Mouse (Mus musculus) forebrain, embryonic 15.5 days (tissue): Measurements from ENCODE around the gene Osbpl2. TPM values are rescaled to one million over a fixed set of nuclear protein-coding genes. Genes with fewer than 3 reads are reported as not detected.

ENCODE experiments used
- ATAC-seq: fragments of 200-750 bp; cut with Nextera tagmentation; replicated peaks from 2 replicates; pipeline ENCODE4 v1.8.0; 2017; ENCODE audit warnings: mild to moderate bottlenecking, moderate TSS enrichment, moderate library complexity
- H3K27ac ChIP-seq: fragments of 300-500 bp; sonication (generic); replicated peaks from 2 replicates; pipeline ENCODE4 v1.5.1; 2015; ENCODE audit warnings: mild to moderate bottlenecking, inconsistent platforms
- H3K27me3 ChIP-seq: fragments of 300-500 bp; sonication (generic); 2 replicates; pipeline ENCODE4 v1.6.1; 2015; ENCODE audit warnings: inconsistent platforms
- H3K36me3 ChIP-seq: fragments of 300-500 bp; sonication (generic); 2 replicates; pipeline ENCODE4 v1.6.1; 2015; ENCODE audit warnings: mild to moderate bottlenecking, inconsistent platforms
- H3K4me1 ChIP-seq: fragments of 300-500 bp; sonication (generic); 2 replicates; pipeline ENCODE4 v1.6.1; 2015; ENCODE audit warnings: inconsistent platforms
- H3K4me2 ChIP-seq: fragments of 300-500 bp; sonication (generic); replicated peaks from 2 replicates; pipeline ENCODE4 v1.6.1; 2015; ENCODE audit warnings: mild to moderate bottlenecking, inconsistent platforms
- H3K4me3 ChIP-seq: fragments of 300-500 bp; sonication (generic); 2 replicates; pipeline ENCODE4 v1.5.1; 2015; ENCODE audit warnings: mild to moderate bottlenecking, inconsistent platforms
- H3K9ac ChIP-seq: fragments of 300-500 bp; sonication (generic); replicated peaks from 2 replicates; pipeline ENCODE4 v1.6.1; 2015; ENCODE audit warnings: mild to moderate bottlenecking, inconsistent platforms
- H3K9me3 ChIP-seq: fragments of 300-500 bp; sonication (generic); 2 replicates; pipeline ENCODE4 v1.6.1; 2016; ENCODE audit warnings: inconsistent platforms
- WGBS: fragments of 180-500 bp; shearing (Covaris S2); methylation state at CpG from one replicate; pipeline ENCODE4 v1.1.7; 2015; ENCODE audit warnings: mixed read lengths; 5-methylcytosine and 5-hydroxymethylcytosine counted together
- polyA plus RNA-seq: library from polyadenylated mRNA; unstranded; fragments of >200 nt; fragmentation: Nextera tagmentation; extraction: Ambion mirVana; gene quantifications from 2 replicates; pipeline ENCODE4 v1.2.1, GENCODE M21; 2015

Osbpl2 gene
- 66.3 and 67.3 TPM in 2 replicates for polyA plus RNA-seq

- H3K27ac ChIP-seq, result peak within 1 kb of the TSS; percentile 80
- peak; percentile 97 for ATAC-seq
- no peaks in the 10 kb centered on the region for H3K27me3 ChIP-seq
- H3K9me3 ChIP-seq, result no peaks in the 10 kb centered on the region
- H3K9ac ChIP-seq, result peak within 1 kb of the TSS; percentile 73
- peak within 1 kb of the TSS; percentile 74 for H3K4me2 ChIP-seq
- peaks cover 59% of the 10 kb centered on the region for H3K4me1 ChIP-seq
- H3K4me3 ChIP-seq, result peak within 1 kb of the TSS; percentile 74
- WGBS, result under 1% methylated on average over 52 of the region's 55 CpGs
- peaks cover 5% of the 10 kb centered on the region; the same call in 1 of the 2 replicates for H3K36me3 ChIP-seq
These were observed at the start of gene Osbpl2 for GRCm38 (mm10) chr2:180118661-180119438. Gene Osbpl2, plus strand, starts transcription at chr2:180119306.

DNA sequence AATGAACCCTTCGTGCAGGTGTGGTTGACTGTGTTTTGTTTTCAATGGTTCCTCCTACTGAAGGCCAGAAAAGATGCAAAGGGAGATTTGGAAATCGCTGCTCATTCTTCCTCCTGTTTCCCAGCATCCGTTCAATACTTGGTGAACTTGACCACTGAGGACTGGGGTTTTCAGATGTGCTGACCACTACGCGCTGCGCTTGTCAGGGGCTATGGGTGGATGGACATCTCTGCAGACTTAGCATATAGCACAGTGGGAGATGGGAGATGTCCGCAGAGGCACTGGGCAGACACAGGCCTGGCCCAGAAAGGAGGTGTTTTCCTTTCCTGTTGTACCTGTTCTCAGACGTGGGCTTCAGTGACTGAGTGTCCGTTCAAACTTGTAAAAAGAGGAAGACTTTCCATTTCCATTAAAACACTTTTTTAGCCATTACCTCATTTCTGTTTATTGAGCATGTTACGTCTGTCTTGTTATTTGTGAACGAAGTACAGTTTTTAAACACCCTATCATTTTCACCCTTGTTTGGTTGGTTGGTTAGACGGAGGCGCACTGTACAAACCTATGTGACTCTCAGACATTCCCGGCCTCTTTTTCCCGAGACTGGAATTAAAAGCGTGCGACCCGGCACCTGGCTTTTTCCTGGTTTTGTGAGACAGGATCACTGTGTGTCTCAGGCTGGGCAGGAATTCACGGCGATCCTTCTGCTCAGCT, 49.2 kb upstream of the Osbpl2 start:
- Histone ChIP-seq H3K36me3 (peaks cover 18% of the 10 kb centered on the region), H3K27ac (peak overlapping the region; percentile 89), H3K9me3 (no peaks in the 10 kb centered on the region), H3K27me3 (no peaks in the 10 kb centered on the region), H3K4me3 (peak overlapping the region; percentile 73), H3K4me1 (peaks cover 18% of the 10 kb centered on the region), H3K9ac (peak overlapping the region; percentile 72), H3K4me2 (peak overlapping the region; percentile 66)
- WGBS, result 34% methylated on average over 20 of the region's 20 CpGs
- peak; percentile 34 for ATAC-seq

DNA sequence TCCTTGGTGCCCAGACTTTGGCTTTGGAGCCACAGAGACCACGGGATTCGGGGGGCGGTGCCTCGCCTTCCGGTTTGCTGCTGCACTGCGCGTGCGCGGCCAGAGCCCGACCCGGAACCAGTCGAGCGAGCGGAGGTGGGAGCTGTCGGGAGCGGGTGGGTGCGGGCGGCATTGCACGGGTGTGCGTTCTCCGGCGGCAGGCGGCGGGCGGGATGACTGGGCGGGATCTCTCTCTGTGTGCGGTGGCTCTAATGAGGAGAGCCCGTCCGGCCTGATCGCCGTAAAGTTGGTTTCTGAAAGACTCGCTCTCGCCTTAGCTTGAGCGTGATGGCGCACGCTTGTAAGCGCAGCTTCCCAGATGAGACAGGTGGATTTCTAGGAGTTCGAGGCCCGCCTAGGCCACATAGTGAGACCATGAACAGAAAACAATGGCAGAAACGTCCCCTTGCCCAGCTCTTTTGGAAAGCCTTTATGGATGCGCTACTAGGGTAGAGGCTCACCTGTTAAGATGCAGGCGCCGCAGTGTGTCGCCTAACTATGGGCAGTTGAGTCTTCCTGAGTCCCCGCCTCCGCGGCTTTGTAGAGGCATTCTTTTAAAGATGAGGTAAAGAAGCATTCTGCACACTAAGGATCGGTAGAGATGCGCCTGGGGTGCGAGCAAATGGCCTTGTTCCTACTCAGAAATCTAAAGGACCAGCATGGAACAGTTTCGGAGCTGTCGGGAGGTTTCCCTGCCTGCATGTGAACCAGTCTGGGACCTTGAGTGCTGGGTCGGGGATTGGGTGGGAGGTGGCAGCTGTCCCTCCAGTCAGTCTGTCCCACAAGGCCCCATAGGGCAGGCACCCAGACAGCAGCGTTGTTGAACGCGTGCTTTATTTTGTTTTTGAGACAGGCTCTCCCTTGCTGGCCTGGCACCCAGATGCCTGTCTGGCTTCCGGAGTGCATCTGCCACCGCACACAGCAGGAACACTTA, 48.3 kb upstream of the Osbpl2 start, which contains the start of gene Mtg2:
Mtg2 (plus strand) TSS at position 108 of the 973 bp plus-strand sequence.
- Histone ChIP-seq H3K4me1 (peaks cover 18% of the 10 kb centered on the region), H3K9me3 (no peaks in the 10 kb centered on the region), H3K4me3 (peak within 1 kb of the TSS; percentile 73), H3K36me3 (peaks cover 18% of the 10 kb centered on the region), H3K27me3 (no peaks in the 10 kb centered on the region), H3K4me2 (peak within 1 kb of the TSS; percentile 66), H3K9ac (peak within 1 kb of the TSS; percentile 72), H3K27ac (peak within 1 kb of the TSS; percentile 89)
- peak; percentile 96 for ATAC-seq
- 3% methylated on average over 58 of the region's 58 CpGs for WGBS

- Histone ChIP-seq H3K4me2 (peak overlapping the region; percentile 66; the same call in 1 of the 2 replicates), H3K36me3 (peaks cover 18% of the 10 kb centered on the region), H3K9me3 (no peaks in the 10 kb centered on the region), H3K9ac (no peak overlapping the region), H3K27me3 (no peaks in the 10 kb centered on the region), H3K4me1 (peaks cover 18% of the 10 kb centered on the region), H3K27ac (no peak overlapping the region), H3K4me3 (no peak overlapping the region)
- WGBS, result 77% methylated on average over 2 of the region's 2 CpGs
- no peak for ATAC-seq
These were observed 47.4 kb upstream of the Osbpl2 start for GRCm38 (mm10) chr2:180071671-180072070.

GRCm38 (mm10) chr2:180072886-180073285, 46.2 kb upstream of the Osbpl2 start:
- no peak for ATAC-seq
- 88% methylated on average over 7 of the region's 7 CpGs for WGBS
- Histone ChIP-seq H3K27me3 (no peaks in the 10 kb centered on the region), H3K36me3 (peaks cover 10% of the 10 kb centered on the region), H3K9ac (no peak overlapping the region), H3K4me1 (peaks cover 18% of the 10 kb centered on the region), H3K4me3 (no peak overlapping the region), H3K9me3 (no peaks in the 10 kb centered on the region), H3K27ac (no peak overlapping the region), H3K4me2 (no peak overlapping the region)

DNA sequence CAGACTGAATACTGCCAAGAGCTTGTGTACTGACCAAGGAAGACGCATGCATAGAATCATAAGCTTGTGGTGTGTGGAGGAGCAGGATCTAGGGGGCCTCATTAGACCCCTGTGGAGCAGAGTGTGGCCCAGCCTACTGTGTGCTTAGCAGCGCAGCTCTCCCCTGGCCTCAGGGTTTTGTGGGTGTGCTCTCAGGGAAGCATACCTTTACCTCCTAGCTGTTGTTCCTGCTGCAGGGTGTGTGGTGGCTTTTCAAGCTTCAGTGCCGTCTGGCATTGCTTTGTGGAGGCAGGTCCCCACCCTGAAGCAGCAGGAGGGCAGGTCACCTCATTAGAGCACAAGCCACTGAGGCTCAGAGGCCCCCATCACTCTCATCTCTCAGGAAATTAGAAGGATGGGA, 41.5 kb upstream of the Osbpl2 start:
- Histone ChIP-seq H3K27me3 (no peaks in the 10 kb centered on the region), H3K4me3 (no peak overlapping the region), H3K4me2 (no peak overlapping the region), H3K36me3 (peaks cover 8% of the 10 kb centered on the region; the same call in 1 of the 2 replicates), H3K9me3 (no peaks in the 10 kb centered on the region), H3K9ac (no peak overlapping the region), H3K27ac (no peak overlapping the region), H3K4me1 (no peaks in the 10 kb centered on the region)
- WGBS, result 54% methylated on average over 3 of the region's 3 CpGs
- ATAC-seq, result no peak

DNA sequence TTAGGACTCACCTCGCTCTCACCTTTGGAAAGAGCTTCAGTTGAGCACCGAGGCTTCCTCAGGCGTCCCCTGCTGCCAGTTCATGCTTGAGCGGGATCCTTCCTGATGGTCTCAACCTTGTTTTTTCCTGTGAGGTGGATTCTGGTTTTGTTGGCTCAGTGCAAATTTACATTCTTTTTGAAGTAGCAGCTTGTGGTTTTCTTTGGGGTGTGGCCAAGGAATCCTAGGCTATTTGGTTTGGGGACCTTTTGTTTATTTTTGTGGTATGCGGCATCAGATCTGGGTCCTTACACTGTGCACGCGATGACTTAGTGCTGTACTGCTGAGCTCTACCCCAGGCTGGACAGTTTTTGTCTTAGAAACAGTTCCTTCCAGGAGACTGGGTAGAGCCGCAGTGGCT, 38.4 kb upstream of the Osbpl2 start:
- no peak for ATAC-seq
- WGBS, result 91% methylated on average over 8 of the region's 8 CpGs
- Histone ChIP-seq H3K4me2 (no peak overlapping the region), H3K27me3 (no peaks in the 10 kb centered on the region), H3K9ac (no peak overlapping the region), H3K36me3 (peaks cover 16% of the 10 kb centered on the region; the same call in 1 of the 2 replicates), H3K4me3 (no peak overlapping the region), H3K9me3 (no peaks in the 10 kb centered on the region), H3K27ac (no peak overlapping the region), H3K4me1 (peaks cover 2% of the 10 kb centered on the region; the same call in 1 of the 2 replicates)

DNA sequence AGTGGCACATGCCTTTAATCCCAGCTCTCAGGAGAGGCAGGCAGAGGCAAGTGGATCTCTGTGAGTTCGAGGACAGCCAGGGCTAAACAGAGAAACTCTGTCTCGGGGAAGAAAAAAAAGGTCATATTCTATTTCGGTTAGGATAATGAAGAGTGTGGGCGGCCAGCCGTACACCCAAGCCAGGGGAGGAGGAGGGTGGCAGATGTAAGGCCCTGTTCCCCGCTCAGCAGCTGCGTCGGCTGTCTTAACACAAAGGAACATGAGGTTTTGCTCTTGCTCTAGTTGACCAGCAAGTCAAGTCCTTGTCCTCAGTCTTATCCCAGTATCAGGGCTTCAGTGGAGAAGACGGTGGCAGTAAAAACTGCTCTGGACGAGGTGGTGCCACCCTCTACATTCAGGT, 36.0 kb upstream of the Osbpl2 start:
- Histone ChIP-seq H3K36me3 (peaks cover 16% of the 10 kb centered on the region; the same call in 1 of the 2 replicates), H3K9me3 (no peaks in the 10 kb centered on the region), H3K4me1 (peaks cover 11% of the 10 kb centered on the region; the same call in 1 of the 2 replicates), H3K9ac (no peak overlapping the region), H3K4me2 (no peak overlapping the region), H3K4me3 (no peak overlapping the region), H3K27me3 (no peaks in the 10 kb centered on the region), H3K27ac (no peak overlapping the region)
- no peak for ATAC-seq
- WGBS, result 89% methylated on average over 10 of the region's 10 CpGs

GRCm38 (mm10) chr2:180084565-180084964, 34.5 kb upstream of the Osbpl2 start:
- H3K27ac ChIP-seq, result no peak overlapping the region
- H3K9me3 ChIP-seq, result no peaks in the 10 kb centered on the region
- no peaks in the 10 kb centered on the region for H3K27me3 ChIP-seq
- H3K36me3 ChIP-seq, result peaks cover 14% of the 10 kb centered on the region; the same call in 1 of the 2 replicates
- 31% methylated on average over 3 of the region's 3 CpGs for WGBS
- H3K4me2 ChIP-seq, result no peak overlapping the region
- ATAC-seq, result no peak
- H3K4me3 ChIP-seq, result no peak overlapping the region
- H3K4me1 ChIP-seq, result peaks cover 11% of the 10 kb centered on the region; the same call in 1 of the 2 replicates
- H3K9ac ChIP-seq, result no peak overlapping the region

- Histone ChIP-seq H3K9ac (no peak overlapping the region), H3K27me3 (no peaks in the 10 kb centered on the region), H3K36me3 (peaks cover 14% of the 10 kb centered on the region; the same call in 1 of the 2 replicates), H3K4me2 (no peak overlapping the region), H3K9me3 (no peaks in the 10 kb centered on the region), H3K4me1 (peaks cover 11% of the 10 kb centered on the region; the same call in 1 of the 2 replicates), H3K27ac (peak overlapping the region; percentile 56; the same call in 1 of the 2 replicates), H3K4me3 (no peak overlapping the region)
- 57% methylated on average over 16 of the region's 16 CpGs for WGBS
- ATAC-seq, result peak; percentile 45; the same call in 1 of the 2 replicates
These were observed 33.0 kb upstream of the Osbpl2 start for GRCm38 (mm10) chr2:180085926-180086636.

GRCm38 (mm10) chr2:180086637-180087027, 32.5 kb upstream of the Osbpl2 start:
- no peak overlapping the region for H3K4me2 ChIP-seq
- 84% methylated on average over 5 of the region's 5 CpGs for WGBS
- peaks cover 11% of the 10 kb centered on the region; the same call in 1 of the 2 replicates for H3K4me1 ChIP-seq
- H3K9ac ChIP-seq, result no peak overlapping the region
- no peaks in the 10 kb centered on the region for H3K9me3 ChIP-seq
- H3K27ac ChIP-seq, result no peak overlapping the region
- ATAC-seq, result no peak
- H3K27me3 ChIP-seq, result no peaks in the 10 kb centered on the region
- H3K36me3 ChIP-seq, result peaks cover 14% of the 10 kb centered on the region; the same call in 1 of the 2 replicates
- H3K4me3 ChIP-seq, result no peak overlapping the region
